ENCODE assay signal across 13 mouse cellular contexts in genomic region chr11:83578186-83578760, GRCm38 (mm10). TPM values are rescaled to one million over a fixed set of nuclear protein-coding genes. Genes with fewer than 3 reads are reported as not detected.
DNase-seq lines count a peak whose midpoint lies in the region; ATAC-seq and TF ChIP-seq lines count a peak whose summit lies in the region.
"Had no signal": no experiment of that assay in that cellular context is flagged by ENCODE, and none has a peak within 500 bp of the region (broad histone marks: within the 10 kb centered on the region; RNA-seq: fewer than 3 reads in every experiment).

Ccl9 (minus strand) TSS chr11:83578636.

- H3K4me1 ChIP-seq in liver, postnatal 0 days (ENCODE audit: insufficient read depth): peaks cover 16% of the 10 kb centered on the region
- H3K4me1 ChIP-seq: midbrain, embryonic 12.5 days had no signal

- no peaks in the 10 kb centered on the region for H3K27me3 ChIP-seq in liver, postnatal 0 days (ENCODE audit: insufficient read depth, low read length)
- H3K27me3 ChIP-seq: midbrain, embryonic 12.5 days had no signal

- ATAC-seq in liver, postnatal 0 days: peak; percentile 84
- ATAC-seq: CD4-positive, CD25-positive, alpha-beta regulatory T cell, adult 4 months had no signal

- H3K4me3 ChIP-seq in gastrocnemius, adult 2 months: peak within 1 kb of the TSS; percentile 28
- H3K4me3 ChIP-seq in liver, postnatal 0 days (ENCODE audit: low read depth, low read length): peak within 1 kb of the TSS; percentile 25
- H3K4me3 ChIP-seq: midbrain, embryonic 12.5 days had no signal

- H3K4me2 ChIP-seq in liver, postnatal 0 days (ENCODE audit: low read depth, low read length): peak within 1 kb of the TSS; percentile 60
- H3K4me2 ChIP-seq: midbrain, embryonic 12.5 days had no signal

- intact Hi-C loops in gastrocnemius, adult 2 months (cut with DNase I): no loop called here
- intact Hi-C loops in gastrocnemius, postnatal 14 days (cut with DNase I; ENCODE audit: low total_unique reads): no loop called here

- peak within 1 kb of the TSS; percentile 42 for H3K9ac ChIP-seq in liver, postnatal 0 days (replicated peaks)
- H3K9ac ChIP-seq: midbrain, embryonic 12.5 days had no signal

- H3K9me3 ChIP-seq in liver, postnatal 0 days (ENCODE audit: low read length): no peaks in the 10 kb centered on the region
- H3K9me3 ChIP-seq: midbrain, embryonic 12.5 days had no signal

- H3K36me3 ChIP-seq in liver, postnatal 0 days (replicated peaks; ENCODE audit: insufficient read depth, low read length): no peaks in the 10 kb centered on the region
- H3K36me3 ChIP-seq: midbrain, embryonic 12.5 days had no signal

- no peak for TF ChIP-seq CTCF in gastrocnemius, adult 2 months (IDR thresholded peaks at IDR 0.05)
- no peak for TF ChIP-seq CTCF in liver, postnatal 0 days (IDR thresholded peaks at IDR 0.05; ENCODE audit: low read depth)

- no peak for DNase-seq in gastrocnemius, adult 2 months
- DNase-seq in gastrocnemius, postnatal 14 days: no peak
- DNase-seq in urinary bladder, adult 2 months (ENCODE audit: low spot score): no peak
- no peak for DNase-seq in urinary bladder, postnatal 10 days (ENCODE audit: low spot score)
- DNase-seq in liver, postnatal 0 days: no peak
- DNase-seq in ovary, postnatal 10 days (ENCODE audit: low spot score): no peak
- DNase-seq in kidney, postnatal 14 days: no peak
- DNase-seq in thymus, postnatal 10 days (ENCODE audit: low spot score in 2 of 2): no peak
- DNase-seq: cerebellum, adult 11 months; gastrocnemius, postnatal 25 days; left cerebral cortex, postnatal 4 days had no signal

- 42% methylated on average over 2 of the region's 2 CpGs for WGBS in liver, postnatal 0 days (ENCODE audit: insufficient replicate concordance)

- peak within 1 kb of the TSS; percentile 51 for H3K27ac ChIP-seq in gastrocnemius, adult 2 months
- H3K27ac ChIP-seq in liver, postnatal 0 days (ENCODE audit: low read depth): peak within 1 kb of the TSS; percentile 77
- H3K27ac ChIP-seq: midbrain, embryonic 12.5 days had no signal

- TF ChIP-seq EP300 in liver, postnatal 0 days (IDR thresholded peaks at IDR 0.05; ENCODE audit: low read depth): 0 out of 2 replicates have a peak, but pooled peaks have one; percentile 14

RNA-seq across cellular contexts. Expression of gene Ccl9, which starts in this region (rescaled TPM):
- 1 to 10 TPM; 2.4 to 6.2 TPM for total RNA-seq in gastrocnemius, adult 2 months (2021)
- 1 to 10 TPM; 4.1 to 5.9 TPM for total RNA-seq in gastrocnemius, postnatal 14 days (2021)
- 19.4 and 19.7 TPM in 2 replicates for polyA plus RNA-seq in urinary bladder, adult 2 months (2012; rRNA removed)
- polyA plus RNA-seq in liver, postnatal 0 days (2015; fragmentation: Nextera tagmentation; extraction: Ambion mirVana): 92.6 and 107 TPM in 2 replicates
- polyA plus RNA-seq: CD4-positive, CD25-positive, alpha-beta regulatory T cell, adult 4 months had no signal
